Mouse (Mus musculus): ENCODE measurements at regions not wholly inside any gene's neighbourhood (a gene's known extent, or its start where the extent isn't known, plus 50 kb on each side); places are given as distances from the start of the nearest gene placed in this dataset.

GRCm38 (mm10) chr16:51915034-51915928, 115.7 kb upstream of the Cblb start:
- TF ChIP-seq CTCF (IDR thresholded peaks at IDR 0.05; ENCODE audit: borderline replicate concordance, control insufficient read depth, extremely low read depth, insufficient read depth, low read length, poor library complexity): no peak
- no peak for TF ChIP-seq POLR2A (IDR thresholded peaks at IDR 0.05; ENCODE audit: control insufficient read depth, extremely low read depth, insufficient read depth, low read length, poor library complexity)

Data from thymus, adult 2 months (tissue).